Mouse (Mus musculus) megakaryocyte progenitor cell, adult 5-6 weeks (primary cell): ENCODE measurements at regions not wholly inside any gene's neighbourhood (a gene's known extent, or its start where the extent isn't known, plus 50 kb on each side); places are given as distances from the start of the nearest gene placed in this dataset.

ENCODE experiments used
- ATAC-seq: replicated peaks from 2 replicates; pipeline ENCODE4 v1.8.0; 2016; ENCODE audit warnings: mild to moderate bottlenecking, moderate TSS enrichment, inconsistent platforms; ENCODE audit not compliant: poor library complexity

DNA sequence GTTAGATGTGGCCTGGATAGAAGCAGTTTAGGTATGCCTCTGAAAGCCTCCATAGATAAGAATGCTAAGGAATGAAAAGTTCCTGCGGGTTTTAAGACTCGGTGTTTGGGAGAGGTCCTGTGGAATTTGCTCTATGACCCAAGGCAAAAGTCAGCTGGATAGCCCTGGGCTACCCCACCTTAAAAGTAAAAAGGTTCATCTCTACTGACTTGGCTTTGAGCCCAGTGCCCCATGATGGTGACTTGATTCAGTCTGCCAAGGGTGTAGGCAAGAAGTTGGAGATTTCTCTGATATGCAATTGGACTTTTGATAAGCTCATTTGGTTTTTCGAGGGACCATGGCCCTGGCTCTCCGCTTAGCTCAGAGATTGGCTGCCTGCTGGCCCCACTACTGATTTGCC, 78.8 kb upstream of the Herc3 start:
- no peak for ATAC-seq

- ATAC-seq, result peak; percentile 95
These were observed 74.8 kb upstream of the Herc3 start for GRCm38 (mm10) chr6:58756309-58757015.

GRCm38 (mm10) chr6:58757339-58757738, 73.9 kb upstream of the Herc3 start:
- ATAC-seq, result no peak

DNA sequence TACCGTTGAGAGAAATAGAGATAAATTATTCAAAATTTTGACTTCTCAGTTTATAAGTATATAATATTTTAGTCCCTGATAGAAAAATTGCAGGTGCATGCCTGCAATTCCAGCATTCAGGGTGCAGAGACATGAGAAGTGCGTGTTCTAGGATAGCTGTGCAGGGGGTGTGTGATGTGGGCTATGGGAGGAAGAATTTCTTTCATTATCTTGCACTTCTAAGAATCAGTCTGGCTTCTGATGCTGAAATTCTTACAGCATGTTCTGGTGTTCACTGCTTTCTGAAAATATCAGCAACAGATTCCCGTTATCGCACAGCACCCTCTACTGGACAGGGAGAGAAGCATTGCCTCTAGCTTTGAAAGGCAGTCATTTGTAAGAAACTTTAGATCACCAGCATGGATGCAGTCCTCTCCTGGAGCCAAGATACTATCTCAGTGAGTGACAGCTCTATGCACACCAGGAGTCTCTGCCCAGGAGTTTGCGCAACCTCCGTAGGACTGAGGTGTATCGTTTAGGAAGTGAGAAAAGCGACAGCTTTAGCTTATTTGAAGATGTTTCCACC, 60.5 kb upstream of the Herc3 start:
- peak; percentile 98 for ATAC-seq

DNA sequence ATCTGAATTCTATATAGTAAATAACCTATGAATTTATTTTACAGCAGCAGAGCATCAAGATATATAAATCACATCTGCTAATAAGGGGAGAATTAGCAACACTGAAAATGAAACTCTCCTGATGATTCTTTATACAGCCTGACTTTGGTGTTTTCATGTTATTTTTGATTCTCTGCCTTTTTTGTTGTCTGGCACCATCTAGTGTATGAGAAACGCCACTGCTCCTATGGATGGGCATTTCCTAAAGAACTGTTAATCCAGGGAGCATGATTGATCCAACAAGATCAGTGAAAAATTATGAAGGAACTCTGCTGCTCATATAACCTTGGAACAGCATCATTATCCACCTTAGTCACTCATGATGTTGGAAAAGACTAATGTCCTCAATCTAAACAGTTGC, 59.3 kb upstream of the Herc3 start:
- ATAC-seq, result peak; percentile 84
